Mouse (Mus musculus) cortical plate, adult 2 months (tissue): ENCODE data around the gene Rims3. TPM values are rescaled to one million over a fixed set of nuclear protein-coding genes. Genes with fewer than 3 reads are reported as not detected.

Experiments
- H3K27ac ChIP-seq: fragments of 200-500 bp; 2 replicates; pipeline ENCODE4 v1.5.1; 2012; ENCODE audit warnings: low read length, control low read depth, inconsistent platforms; ENCODE audit not compliant: insufficient read depth
- H3K4me1 ChIP-seq: fragments of 200-500 bp; 2 replicates; pipeline ENCODE4 v1.6.1; 2011; ENCODE audit warnings: low read length; ENCODE audit not compliant: control insufficient read depth, insufficient read depth
- H3K4me3 ChIP-seq: fragments of 200-500 bp; 2 replicates; pipeline ENCODE4 v1.5.1; 2011; ENCODE audit warnings: mild to moderate bottlenecking, low read length, control low read depth; ENCODE audit not compliant: insufficient read depth
- CTCF ChIP-seq: fragments of 200-500 bp; IDR thresholded peaks from 2 replicates; pipeline ENCODE4 v1.5.1; 2011; ENCODE audit warnings: mild to moderate bottlenecking, control low read depth, low read length; ENCODE audit not compliant: insufficient read depth; ENCODE audit errors: extremely low read depth
- POLR2A ChIP-seq: fragments of 200-500 bp; IDR thresholded peaks from 2 replicates; pipeline ENCODE4 v1.6.1; 2011; ENCODE audit warnings: mild to moderate bottlenecking, low read length, control low read depth; ENCODE audit not compliant: insufficient read depth; ENCODE audit errors: extremely low read depth
- polyA plus RNA-seq: library from polyadenylated mRNA; depleted of rRNA; stranded (reverse); fragments of >200 nt; gene quantifications from 2 replicates; pipeline ENCODE4 v1.2.3, GENCODE M21; 2012

The Rims3 gene
- polyA plus RNA-seq, 1 experiment: 95.7 TPM

- H3K4me1 ChIP-seq: no peaks in the 10 kb centered on the region
- H3K27ac ChIP-seq: no peak overlapping the region
- H3K4me3 ChIP-seq: no peak overlapping the region
- TF ChIP-seq CTCF: no peak
- TF ChIP-seq POLR2A: no peak
These were observed 49.9 kb downstream of the Rims3 start for GRCm38 (mm10) chr4:120904533-120904932.

- no peak for TF ChIP-seq CTCF
- no peak for TF ChIP-seq POLR2A
- Histone ChIP-seq H3K4me3 (no peak overlapping the region), H3K4me1 (no peaks in the 10 kb centered on the region), H3K27ac (no peak overlapping the region)
These were observed 51.0 kb downstream of the Rims3 start for GRCm38 (mm10) chr4:120905644-120906043.

- no peak for TF ChIP-seq POLR2A
- peak; percentile 96 for TF ChIP-seq CTCF
- H3K4me3 ChIP-seq: no peak overlapping the region
- no peaks in the 10 kb centered on the region for H3K4me1 ChIP-seq
- no peak overlapping the region for H3K27ac ChIP-seq
These were observed 55.0 kb downstream of the Rims3 start for GRCm38 (mm10) chr4:120909558-120910150.

- H3K4me3 ChIP-seq: no peak overlapping the region
- H3K27ac ChIP-seq: no peak overlapping the region
- H3K4me1 ChIP-seq: no peaks in the 10 kb centered on the region
- TF ChIP-seq CTCF (no peak), POLR2A (no peak)
These were observed 56.5 kb downstream of the Rims3 start for GRCm38 (mm10) chr4:120911086-120911485.

- TF ChIP-seq CTCF: no peak
- no peak for TF ChIP-seq POLR2A
- H3K4me1 ChIP-seq: no peaks in the 10 kb centered on the region
- no peak overlapping the region for H3K27ac ChIP-seq
- H3K4me3 ChIP-seq: no peak overlapping the region
These were observed 58.2 kb downstream of the Rims3 start for GRCm38 (mm10) chr4:120912866-120913265.

GRCm38 (mm10) chr4:120913443-120913842 lies 58.8 kb downstream of the Rims3 start:
- H3K27ac ChIP-seq: no peak overlapping the region
- no peak for TF ChIP-seq POLR2A
- no peak for TF ChIP-seq CTCF
- no peak overlapping the region for H3K4me3 ChIP-seq
- H3K4me1 ChIP-seq: no peaks in the 10 kb centered on the region

- Histone ChIP-seq H3K4me3 (no peak overlapping the region), H3K4me1 (no peaks in the 10 kb centered on the region), H3K27ac (no peak overlapping the region)
- TF ChIP-seq CTCF (no peak), POLR2A (no peak)
These were observed 59.2 kb downstream of the Rims3 start for GRCm38 (mm10) chr4:120913861-120914260.

- no peak overlapping the region for H3K27ac ChIP-seq
- no peaks in the 10 kb centered on the region for H3K4me1 ChIP-seq
- H3K4me3 ChIP-seq: no peak overlapping the region
- TF ChIP-seq POLR2A (no peak), CTCF (no peak)
These were observed 59.9 kb downstream of the Rims3 start for GRCm38 (mm10) chr4:120914501-120914900.

GRCm38 (mm10) chr4:120921461-120921860 lies 66.8 kb downstream of the Rims3 start:
- TF ChIP-seq CTCF (no peak), POLR2A (no peak)
- H3K27ac ChIP-seq: no peak overlapping the region

GRCm38 (mm10) chr4:120924554-120925299 lies 70.1 kb downstream of the Rims3 start, which contains the start of gene Exo5:
Exo5 (minus strand) TSS chr4:120925017.
- Histone ChIP-seq H3K27ac (0 out of 2 replicates have a peak within 1 kb of the TSS, but pooled peaks have one; percentile 0), H3K4me3 (peak within 1 kb of the TSS; percentile 93), H3K4me1 (no peaks in the 10 kb centered on the region)
- no peak for TF ChIP-seq CTCF
- TF ChIP-seq POLR2A: peak; percentile 98

More at GRCm38 (mm10) chr4:120921461-120921860, 66.8 kb downstream of the Rims3 start:
- Histone ChIP-seq H3K4me3 (no peak overlapping the region), H3K4me1 (no peaks in the 10 kb centered on the region)
